Mouse (Mus musculus): ENCODE measurements around the gene Olfml2a. TPM values are rescaled to one million over a fixed set of nuclear protein-coding genes. Genes with fewer than 3 reads are reported as not detected.

The Olfml2a gene
- total and polyA plus RNA-seq, 2 experiments from 2014 or later = 3.2 to 11.6 TPM

GRCm38 (mm10) chr2:38944460-38945161 is 12.8 kb downstream of the Olfml2a start:
- H3K27ac ChIP-seq (ENCODE audit: low read depth, low read length) = no peak overlapping the region
- no peak for DNase-seq
- no peak overlapping the region for H3K4me3 ChIP-seq (ENCODE audit: low read depth, low read length)
- no peak for TF ChIP-seq CTCF (IDR thresholded peaks at IDR 0.05; ENCODE audit: low read depth)
- H3K4me1 ChIP-seq (ENCODE audit: insufficient read depth) = no peaks in the 10 kb centered on the region
- no peak for ATAC-seq
- no peak overlapping the region for H3K4me2 ChIP-seq (ENCODE audit: low read depth)
- no peaks in the 10 kb centered on the region for H3K36me3 ChIP-seq (ENCODE audit: insufficient read depth)
- no peak overlapping the region for H3K9ac ChIP-seq
- H3K27me3 ChIP-seq (ENCODE audit: insufficient read depth, low read length) = no peaks in the 10 kb centered on the region
- H3K9me3 ChIP-seq (ENCODE audit: low read length) = no peaks in the 10 kb centered on the region
- 74% methylated on average over 3 of the region's 3 CpGs for WGBS

GRCm38 (mm10) chr2:38947566-38947965 is 15.8 kb downstream of the Olfml2a start:
- no peak for TF ChIP-seq CTCF (IDR thresholded peaks at IDR 0.05; ENCODE audit: low read depth)
- H3K4me2 ChIP-seq (ENCODE audit: low read depth) = no peak overlapping the region
- no peak overlapping the region for H3K4me3 ChIP-seq (ENCODE audit: low read depth, low read length)
- H3K4me1 ChIP-seq (ENCODE audit: insufficient read depth) = peaks cover 6% of the 10 kb centered on the region; the same call in 1 of the 2 replicates
- 80% methylated on average over 7 of the region's 7 CpGs for WGBS
- DNase-seq (no peak), ATAC-seq (no peak)
- H3K27ac ChIP-seq (ENCODE audit: low read depth, low read length) = no peak overlapping the region
- H3K36me3 ChIP-seq (ENCODE audit: insufficient read depth) = no peaks in the 10 kb centered on the region
- H3K27me3 ChIP-seq (ENCODE audit: insufficient read depth, low read length) = no peaks in the 10 kb centered on the region
- H3K9ac ChIP-seq = no peak overlapping the region
- no peaks in the 10 kb centered on the region for H3K9me3 ChIP-seq (ENCODE audit: low read length)

- DNase-seq (peak; percentile 84), ATAC-seq (peak; percentile 95)
- Histone ChIP-seq H3K4me2 (ENCODE audit: low read depth) (no peak overlapping the region), H3K27ac (ENCODE audit: low read depth, low read length) (peak overlapping the region; percentile 67; the same call in 1 of the 2 replicates), H3K27me3 (ENCODE audit: insufficient read depth, low read length) (no peaks in the 10 kb centered on the region), H3K36me3 (ENCODE audit: insufficient read depth) (no peaks in the 10 kb centered on the region), H3K9ac (no peak overlapping the region), H3K4me1 (ENCODE audit: insufficient read depth) (peaks cover 6% of the 10 kb centered on the region; the same call in 1 of the 2 replicates), H3K9me3 (ENCODE audit: low read length) (no peaks in the 10 kb centered on the region), H3K4me3 (ENCODE audit: low read depth, low read length) (no peak overlapping the region)
- TF ChIP-seq CTCF (IDR thresholded peaks at IDR 0.05; ENCODE audit: low read depth) = no peak
- WGBS = 26% methylated on average over 7 of the region's 7 CpGs
These were observed 18.5 kb downstream of the Olfml2a start for GRCm38 (mm10) chr2:38950281-38950719.

GRCm38 (mm10) chr2:38953152-38953883 is 21.5 kb downstream of the Olfml2a start:
- Histone ChIP-seq H3K27ac (ENCODE audit: low read depth, low read length) (no peak overlapping the region), H3K4me1 (ENCODE audit: insufficient read depth) (peaks cover 6% of the 10 kb centered on the region; the same call in 1 of the 2 replicates), H3K36me3 (ENCODE audit: insufficient read depth) (no peaks in the 10 kb centered on the region), H3K9me3 (ENCODE audit: low read length) (no peaks in the 10 kb centered on the region), H3K4me2 (ENCODE audit: low read depth) (no peak overlapping the region), H3K9ac (no peak overlapping the region), H3K4me3 (ENCODE audit: low read depth, low read length) (no peak overlapping the region), H3K27me3 (ENCODE audit: insufficient read depth, low read length) (no peaks in the 10 kb centered on the region)
- peak; percentile 49 for ATAC-seq
- TF ChIP-seq CTCF (IDR thresholded peaks at IDR 0.05; ENCODE audit: low read depth) = no peak
- DNase-seq = peak; percentile 55
- WGBS = 57% methylated on average over 5 of the region's 5 CpGs

GRCm38 (mm10) chr2:38956062-38956461 is 24.3 kb downstream of the Olfml2a start:
- WGBS = 69% methylated on average over 2 of the region's 2 CpGs
- H3K9ac ChIP-seq = no peak overlapping the region
- H3K36me3 ChIP-seq (ENCODE audit: insufficient read depth) = no peaks in the 10 kb centered on the region
- ATAC-seq (no peak), DNase-seq (no peak)
- no peaks in the 10 kb centered on the region for H3K9me3 ChIP-seq (ENCODE audit: low read length)
- no peak overlapping the region for H3K4me2 ChIP-seq (ENCODE audit: low read depth)
- H3K4me3 ChIP-seq (ENCODE audit: low read depth, low read length) = no peak overlapping the region
- no peak for TF ChIP-seq CTCF (IDR thresholded peaks at IDR 0.05; ENCODE audit: low read depth)
- no peak overlapping the region for H3K27ac ChIP-seq (ENCODE audit: low read depth, low read length)
- H3K27me3 ChIP-seq (ENCODE audit: insufficient read depth, low read length) = no peaks in the 10 kb centered on the region
- no peaks in the 10 kb centered on the region for H3K4me1 ChIP-seq (ENCODE audit: insufficient read depth)

GRCm38 (mm10) chr2:38957671-38958223 is 26.0 kb downstream of the Olfml2a start:
- no peak for DNase-seq
- Histone ChIP-seq H3K36me3 (ENCODE audit: insufficient read depth) (no peaks in the 10 kb centered on the region), H3K27ac (ENCODE audit: low read depth, low read length) (no peak overlapping the region), H3K9ac (no peak overlapping the region), H3K27me3 (ENCODE audit: insufficient read depth, low read length) (no peaks in the 10 kb centered on the region), H3K9me3 (ENCODE audit: low read length) (no peaks in the 10 kb centered on the region), H3K4me2 (ENCODE audit: low read depth) (no peak overlapping the region), H3K4me1 (ENCODE audit: insufficient read depth) (no peaks in the 10 kb centered on the region), H3K4me3 (ENCODE audit: low read depth, low read length) (no peak overlapping the region)
- ATAC-seq = no peak
- WGBS = 92% methylated on average over 5 of the region's 5 CpGs
- TF ChIP-seq CTCF (IDR thresholded peaks at IDR 0.05; ENCODE audit: low read depth) = no peak

GRCm38 (mm10) chr2:38964198-38964597 is 32.4 kb downstream of the Olfml2a start:
- H3K9ac ChIP-seq = no peak overlapping the region
- no peak for TF ChIP-seq CTCF (IDR thresholded peaks at IDR 0.05; ENCODE audit: low read depth)
- no peak overlapping the region for H3K27ac ChIP-seq (ENCODE audit: low read depth, low read length)
- no peaks in the 10 kb centered on the region for H3K4me1 ChIP-seq (ENCODE audit: insufficient read depth)
- H3K4me2 ChIP-seq (ENCODE audit: low read depth) = no peak overlapping the region
- no peaks in the 10 kb centered on the region for H3K36me3 ChIP-seq (ENCODE audit: insufficient read depth)
- H3K27me3 ChIP-seq (ENCODE audit: insufficient read depth, low read length) = no peaks in the 10 kb centered on the region
- DNase-seq = no peak
- no peaks in the 10 kb centered on the region for H3K9me3 ChIP-seq (ENCODE audit: low read length)
- 50% methylated on average over 4 of the region's 4 CpGs for WGBS
- no peak for ATAC-seq
- no peak overlapping the region for H3K4me3 ChIP-seq (ENCODE audit: low read depth, low read length)
